Mouse (Mus musculus) adrenal gland, adult 2 months (tissue): ENCODE results near the gene Acsm4. TPM values are rescaled to one million over a fixed set of nuclear protein-coding genes. Genes with fewer than 3 reads are reported as not detected.

ENCODE experiments used
- DNase-seq: peaks from one replicate; pipeline ENCODE4 v3.0.0; 2021
- polyA plus RNA-seq: library from polyadenylated mRNA; depleted of rRNA; stranded (reverse); fragments of >200 nt; gene quantifications from 2 replicates; pipeline ENCODE4 v1.2.3, GENCODE M21; 2012; rRNA removed
- total RNA-seq, 2 experiments: library from RNA; stranded (reverse); gene quantifications; 2 replicates each; pipeline ENCODE4 v1.2.3; 2021

Acsm4 gene
- total and polyA plus RNA-seq, 3 experiments: not detected

DNA sequence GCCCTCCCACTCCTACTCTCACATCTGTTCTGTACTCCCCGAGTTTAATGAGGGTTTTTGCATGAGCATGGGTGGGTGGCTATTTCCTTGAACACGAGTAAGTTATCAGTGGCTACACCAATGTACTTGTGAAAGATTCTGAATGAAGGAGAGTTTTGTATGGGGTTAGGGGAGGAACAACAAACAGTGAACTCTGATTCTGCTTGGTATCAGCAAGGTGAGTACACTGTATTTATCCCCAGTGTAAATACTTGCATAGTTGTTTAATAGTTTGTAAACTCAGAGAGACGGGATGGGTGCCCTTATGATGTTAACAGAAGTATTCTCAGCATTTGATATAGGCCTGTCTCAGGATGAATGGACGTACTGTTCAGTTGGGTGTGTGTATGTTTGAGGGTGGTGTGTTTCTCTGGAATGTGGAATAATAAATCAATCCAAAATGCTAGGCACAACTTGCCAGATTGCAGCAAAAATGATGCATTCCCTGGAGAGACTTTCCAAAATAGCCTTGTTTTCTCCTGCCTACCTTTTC lies 72.4 kb downstream of the Acsm4 start:
- DNase-seq: no peak

Other genes with a start within 250 kb of the Acsm4 start
- not detected for gene Gp2, start 230.7 kb upstream of the Acsm4 start, total RNA-seq
- not detected in 2 replicates for gene Gp2, start 230.7 kb upstream of the Acsm4 start, polyA plus RNA-seq
- gene Umod, start 210.7 kb upstream of the Acsm4 start, total RNA-seq: not detected
- gene Umod, start 210.7 kb upstream of the Acsm4 start, polyA plus RNA-seq: not detected in 2 replicates
- gene Acsm5, start 170.6 kb upstream of the Acsm4 start, total RNA-seq: 1 to 10 TPM; 2.9 to 4.4 TPM
- gene Acsm5, start 170.6 kb upstream of the Acsm4 start, polyA plus RNA-seq: 0.82 and 1.2 TPM in 2 replicates
- gene Pdilt, start 166.5 kb upstream of the Acsm4 start, total RNA-seq: not detected
- gene Pdilt, start 166.5 kb upstream of the Acsm4 start, polyA plus RNA-seq: not detected in 2 replicates
- gene Acsm2, start 135.7 kb upstream of the Acsm4 start, total RNA-seq: under 1 TPM in 1 of 2 experiments, not detected in 1; 0.48 TPM
- gene Acsm2, start 135.7 kb upstream of the Acsm4 start, polyA plus RNA-seq: not detected in 2 replicates
- gene Acsm1, start 83.0 kb upstream of the Acsm4 start, total RNA-seq: under 1 TPM; 0.31 to 0.98 TPM
- 0.15 TPM in 1 of 2 replicates, not detected in the other for gene Acsm1, start 83.0 kb upstream of the Acsm4 start, polyA plus RNA-seq
- 10 to 100 TPM; 25.8 to 34.1 TPM for gene Thumpd1, start 30.8 kb downstream of the Acsm4 start, total RNA-seq
- gene Thumpd1, start 30.8 kb downstream of the Acsm4 start, polyA plus RNA-seq: 9.8 and 14.0 TPM in 2 replicates
- 10 to 100 TPM; 48.2 to 53.9 TPM for gene Acsm3, start 70.9 kb downstream of the Acsm4 start, total RNA-seq
- 2.7 and 4.1 TPM in 2 replicates for gene Acsm3, start 70.9 kb downstream of the Acsm4 start, polyA plus RNA-seq
- gene Rexo5, start 104.0 kb downstream of the Acsm4 start, total RNA-seq: 1 to 10 TPM; 5.9 to 6.5 TPM
- 0.49 and 1.5 TPM in 2 replicates for gene Rexo5, start 104.0 kb downstream of the Acsm4 start, polyA plus RNA-seq
- gene Eri2, start 104.0 kb downstream of the Acsm4 start, total RNA-seq: 1 to 10 TPM; 5.2 to 6.1 TPM
- gene Eri2, start 104.0 kb downstream of the Acsm4 start, polyA plus RNA-seq: 0.25 and 0.30 TPM in 2 replicates
- 10 to 100 TPM; 11.4 to 12.3 TPM for gene Lyrm1, start 205.8 kb downstream of the Acsm4 start, total RNA-seq
- gene Lyrm1, start 205.8 kb downstream of the Acsm4 start, polyA plus RNA-seq: 0.38 and 0.83 TPM in 2 replicates
- 10 to 100 TPM; 26.8 to 44.8 TPM for gene Dcun1d3, start 206.3 kb downstream of the Acsm4 start, total RNA-seq
- 6.5 and 6.7 TPM in 2 replicates for gene Dcun1d3, start 206.3 kb downstream of the Acsm4 start, polyA plus RNA-seq